Mouse (Mus musculus) cerebellum, adult 2 months (tissue): ENCODE results near the gene Abhd12.

ENCODE experiments used
- CTCF ChIP-seq: fragments of 200-500 bp; IDR thresholded peaks from 2 replicates; pipeline ENCODE4 v1.5.1; 2011; ENCODE audit warnings: low read depth, mild to moderate bottlenecking, control low read depth, low read length, moderate library complexity, borderline replicate concordance; ENCODE audit not compliant: insufficient read depth
- POLR2A ChIP-seq: fragments of 200-500 bp; IDR thresholded peaks from 2 replicates; pipeline ENCODE4 v1.6.1; 2011; ENCODE audit warnings: low read length, control low read depth, borderline replicate concordance; ENCODE audit not compliant: insufficient read depth

GRCm38 (mm10) chr2:150835975-150836374 lies 68.6 kb downstream of the Abhd12 start:
- TF ChIP-seq POLR2A (no peak), CTCF (no peak)
